Mouse (Mus musculus) brain, embryonic 14.5 days (tissue): ENCODE data around the gene Slc22a20.

Experiments used
- CTCF ChIP-seq: fragments of 200-500 bp; IDR thresholded peaks from 2 replicates; pipeline ENCODE4 v1.5.1; 2012; ENCODE audit warnings: inconsistent platforms, mild to moderate bottlenecking, moderate library complexity, borderline replicate concordance; ENCODE audit not compliant: insufficient read depth, insufficient read length; ENCODE audit errors: extremely low read depth
- POLR2A ChIP-seq: fragments of 200-500 bp; IDR thresholded peaks from 2 replicates; pipeline ENCODE4 v1.6.1; 2012; ENCODE audit warnings: mild to moderate bottlenecking, inconsistent platforms, borderline replicate concordance; ENCODE audit not compliant: poor library complexity, insufficient read depth, insufficient read length, severe bottlenecking; ENCODE audit errors: extremely low read depth

DNA sequence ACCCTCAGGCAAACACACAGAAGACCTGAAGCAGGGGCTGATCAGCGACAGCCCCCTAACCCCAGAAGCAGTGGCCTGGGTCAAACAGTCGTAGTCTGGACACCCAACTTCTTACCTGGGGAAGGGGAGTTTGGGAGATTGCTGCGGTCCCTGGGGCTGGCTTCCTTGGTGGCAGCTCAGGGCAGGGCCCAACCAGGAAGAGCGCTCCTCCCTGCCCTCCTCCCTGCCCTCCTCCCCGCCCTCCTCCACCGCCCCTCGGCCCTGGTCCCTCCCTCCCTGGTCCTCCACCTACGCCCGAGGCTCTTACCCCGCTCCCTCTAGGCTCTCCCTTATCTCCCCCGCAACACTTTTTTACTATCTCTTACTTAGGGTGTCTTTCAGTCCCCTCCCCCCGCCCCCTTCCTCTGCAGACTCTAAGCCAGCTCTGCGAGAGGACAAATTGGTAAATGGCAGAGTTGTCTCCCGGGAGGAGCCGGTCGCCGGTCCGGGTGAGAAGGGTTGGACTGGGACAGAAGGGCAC, 29.1 kb upstream of the Slc22a20 start:
- no peak for TF ChIP-seq POLR2A
- TF ChIP-seq CTCF: no peak
